8 mouse cellular contexts compared by ENCODE assay signal in genomic region chr1:180640605-180641125, GRCm38 (mm10). TPM values are rescaled to one million over a fixed set of nuclear protein-coding genes. Genes with fewer than 3 reads are reported as not detected.
DNase-seq lines count a peak whose midpoint lies in the region; ATAC-seq and TF ChIP-seq lines count a peak whose summit lies in the region.

No protein-coding gene starts in this region.

- peak overlapping the region; percentile 98 for H3K4me3 ChIP-seq in forebrain, embryonic 16.5 days (replicated peaks; ENCODE audit: low read length)

- DNase-seq in cerebellum, postnatal 10 days = peak; percentile 65 to 66
- DNase-seq in cerebellum, adult 8-10 months = no peak
- peak; percentile 61 for DNase-seq in brain, embryonic 14.5 days (ENCODE audit: low read depth)
- peak; percentile 59 for DNase-seq in heart, postnatal 4 days
- DNase-seq in layer of hippocampus, adult 9-11 months = peak; percentile 11
- DNase-seq in lung, postnatal 25 days (ENCODE audit: low spot score) = peak; percentile 2
- DNase-seq in retina, postnatal 1 day = peak; percentile 65

- no peak for TF ChIP-seq CTCF in brain, embryonic 14.5 days (IDR thresholded peaks at IDR 0.05; ENCODE audit: borderline replicate concordance, extremely low read depth, insufficient read depth, insufficient read length)

- no peaks in the 10 kb centered on the region for H3K36me3 ChIP-seq in forebrain, embryonic 16.5 days (ENCODE audit: control insufficient read depth, insufficient read depth)

- H3K9me3 ChIP-seq in forebrain, embryonic 16.5 days (ENCODE audit: control insufficient read depth, low read length) = no peaks in the 10 kb centered on the region

- TF ChIP-seq POLR2A in brain, embryonic 14.5 days (IDR thresholded peaks at IDR 0.05; ENCODE audit: borderline replicate concordance, extremely low read depth, insufficient read depth, insufficient read length, poor library complexity, severe bottlenecking) = no peak

- H3K27ac ChIP-seq in forebrain, embryonic 16.5 days (ENCODE audit: low read length) = peak overlapping the region; percentile 92

- H3K4me2 ChIP-seq in forebrain, embryonic 16.5 days (ENCODE audit: low read length) = peak overlapping the region; percentile 83

- peak; percentile 82 for ATAC-seq in forebrain, embryonic 16.5 days

- under 1% methylated on average over 55 of the region's 61 CpGs for WGBS in forebrain, embryonic 16.5 days

- H3K27me3 ChIP-seq in forebrain, embryonic 16.5 days (replicated peaks; ENCODE audit: control insufficient read depth, insufficient read depth, low read length) = no peaks in the 10 kb centered on the region

- peak overlapping the region; percentile 95 for H3K9ac ChIP-seq in forebrain, embryonic 16.5 days (replicated peaks; ENCODE audit: low read depth, low read length)

- H3K4me1 ChIP-seq in forebrain, embryonic 16.5 days (replicated peaks; ENCODE audit: control insufficient read depth, insufficient read depth, low read length) = peaks cover 18% of the 10 kb centered on the region

RNA-seq across cellular contexts. Expression of gene Lin9, which starts 0.3 kb away (rescaled TPM):
- polyA plus RNA-seq in brain, embryonic 14.5 days (2012; rRNA removed) = 10.2 and 13.9 TPM in 2 replicates
- polyA plus RNA-seq in forebrain, embryonic 16.5 days (2015; fragmentation: Nextera tagmentation; extraction: Ambion mirVana) = 16.2 and 17.7 TPM in 2 replicates
- 10 to 100 TPM; 11.3 to 12.0 TPM for total RNA-seq in heart, postnatal 4 days (2021)

RNA-seq across cellular contexts. Expression of gene Mixl1, which starts 56.2 kb away (rescaled TPM):
- polyA plus RNA-seq in brain, embryonic 14.5 days (2012; rRNA removed) = 0.04 and 0.05 TPM in 2 replicates
- 0.10 TPM in 1 of 2 replicates, not detected in the other for polyA plus RNA-seq in forebrain, embryonic 16.5 days (2015; fragmentation: Nextera tagmentation; extraction: Ambion mirVana)
- not detected for total RNA-seq in heart, postnatal 4 days (2021)
